Mouse (Mus musculus) gastrocnemius, adult 2 months (tissue): ENCODE data around the gene Hpd. TPM values are rescaled to one million over a fixed set of nuclear protein-coding genes. Genes with fewer than 3 reads are reported as not detected.

Source experiments
- DNase-seq: peaks from one replicate; pipeline ENCODE4 v3.0.0; 2022
- H3K27ac ChIP-seq: fragments of 200-600 bp; 2 replicates; pipeline ENCODE4 v1.8.1; 2022; ENCODE audit warnings: mild to moderate bottlenecking
- H3K4me3 ChIP-seq: fragments of 200-600 bp; 2 replicates; pipeline ENCODE4 v1.8.1; 2022; ENCODE audit warnings: mild to moderate bottlenecking, moderate library complexity
- CTCF ChIP-seq: fragments of 200-600 bp; IDR thresholded peaks from 2 replicates; pipeline ENCODE4 v1.8.1; 2022; ENCODE audit warnings: antibody characterized with exemption, mild to moderate bottlenecking, moderate library complexity
- intact Hi-C: fragments of 180-260 bp; cut with DNase I; formaldehyde crosslinking; loops from one replicate; pipeline ENCODE4 v1.15.1; 2025
- total RNA-seq, 2 experiments: library from RNA; stranded (reverse); gene quantifications; 2 replicates each; pipeline ENCODE4 v1.2.3; 2021

Gene Hpd
- total RNA-seq, 2 experiments from 2014 or later: not detected

GRCm38 (mm10) chr5:123141555-123142160 is 40.9 kb downstream of the Hpd start:
- peak; percentile 70 for DNase-seq

GRCm38 (mm10) chr5:123140694-123141554 is 41.6 kb downstream of the Hpd start:
- Histone ChIP-seq H3K27ac (peak overlapping the region; percentile 98), H3K4me3 (peak overlapping the region; percentile 88)
- peak; percentile 94 for DNase-seq
- TF ChIP-seq CTCF: no peak
- intact Hi-C loops: no loop called here

More at GRCm38 (mm10) chr5:123141555-123142160, 40.9 kb downstream of the Hpd start:
- Histone ChIP-seq H3K4me3 (peak overlapping the region; percentile 88), H3K27ac (peak overlapping the region; percentile 98)
- intact Hi-C loops: no loop called here
- no peak for TF ChIP-seq CTCF

- TF ChIP-seq CTCF: no peak
- Histone ChIP-seq H3K27ac (peak overlapping the region; percentile 98), H3K4me3 (peak overlapping the region; percentile 88)
- DNase-seq: peak; percentile 42
- intact Hi-C loops: no loop called here
These were observed 42.6 kb downstream of the Hpd start for GRCm38 (mm10) chr5:123139722-123140627.

GRCm38 (mm10) chr5:123138953-123139721 is 43.4 kb downstream of the Hpd start:
- TF ChIP-seq CTCF: no peak
- H3K4me3 ChIP-seq: peak overlapping the region; percentile 88
- H3K27ac ChIP-seq: peak overlapping the region; percentile 98
- intact Hi-C loops: no loop called here
- peak; percentile 94 for DNase-seq

- intact Hi-C loops: no loop called here
- no peak; the same call in 1 of the 2 replicates for TF ChIP-seq CTCF
- Histone ChIP-seq H3K27ac (peak overlapping the region; percentile 98), H3K4me3 (peak overlapping the region; percentile 88)
- DNase-seq: peak; percentile 86
These were observed 44.2 kb downstream of the Hpd start for GRCm38 (mm10) chr5:123138230-123138911.

GRCm38 (mm10) chr5:123137910-123138229 is 44.7 kb downstream of the Hpd start:
- H3K27ac ChIP-seq: peak overlapping the region; percentile 98
- intact Hi-C loops: no loop called here
- no peak for TF ChIP-seq CTCF
- DNase-seq: no peak
- peak overlapping the region; percentile 88 for H3K4me3 ChIP-seq

GRCm38 (mm10) chr5:123137044-123137909 is 45.2 kb downstream of the Hpd start:
- intact Hi-C loops: no loop called here
- peak overlapping the region; percentile 88 for H3K4me3 ChIP-seq
- TF ChIP-seq CTCF: no peak
- peak; percentile 96 for DNase-seq
- H3K27ac ChIP-seq: peak overlapping the region; percentile 98

- intact Hi-C loops: no loop called here
- Histone ChIP-seq H3K27ac (peak overlapping the region; percentile 98), H3K4me3 (peak overlapping the region; percentile 88)
- no peak for TF ChIP-seq CTCF
- peak; percentile 94 for DNase-seq
These were observed 46.0 kb downstream of the Hpd start for GRCm38 (mm10) chr5:123136361-123137043.

- peak; percentile 26; the same call in 1 of the 2 replicates for TF ChIP-seq CTCF
- H3K4me3 ChIP-seq: peak overlapping the region; percentile 88
- intact Hi-C loops: no loop called here
- peak overlapping the region; percentile 98 for H3K27ac ChIP-seq
- peak; percentile 97 for DNase-seq
These were observed 46.8 kb downstream of the Hpd start for GRCm38 (mm10) chr5:123135471-123136360.
